In genomic region chr11:53590368-53590768, GRCm38 (mm10) we compare ENCODE assay signal across 9 mouse cellular contexts. TPM values are rescaled to one million over a fixed set of nuclear protein-coding genes. Genes with fewer than 3 reads are reported as not detected.
DNase-seq lines count a peak whose midpoint lies in the region; ATAC-seq lines count a peak whose summit lies in the region.
"Had no signal": no experiment of that assay in that cellular context is flagged by ENCODE, and none has a peak within 500 bp of the region (broad histone marks: within the 10 kb centered on the region; RNA-seq: fewer than 3 reads in every experiment).

No protein-coding gene starts in this region.

- no peaks in the 10 kb centered on the region for H3K4me1 ChIP-seq in hindbrain, embryonic 14.5 days (replicated peaks; ENCODE audit: control insufficient read depth, insufficient read depth, low read length)
- H3K4me1 ChIP-seq in hindbrain, embryonic 13.5 days (replicated peaks), result no peaks in the 10 kb centered on the region
- H3K4me1 ChIP-seq in embryonic facial prominence, embryonic 14.5 days (ENCODE audit: control insufficient read depth, insufficient read depth, low read length), result no peaks in the 10 kb centered on the region
- H3K4me1 ChIP-seq: neural tube, embryonic 13.5 days had no signal

- no peak overlapping the region for H3K27ac ChIP-seq in hindbrain, embryonic 14.5 days
- no peak overlapping the region for H3K27ac ChIP-seq in hindbrain, embryonic 13.5 days
- H3K27ac ChIP-seq in embryonic facial prominence, embryonic 14.5 days (replicated peaks; ENCODE audit: low read depth, low read length), result no peak overlapping the region
- H3K27ac ChIP-seq: neural tube, embryonic 13.5 days had no signal

- no peak overlapping the region for H3K9ac ChIP-seq in hindbrain, embryonic 14.5 days
- no peak overlapping the region for H3K9ac ChIP-seq in hindbrain, embryonic 13.5 days
- no peak overlapping the region for H3K9ac ChIP-seq in embryonic facial prominence, embryonic 14.5 days (ENCODE audit: low read depth, low read length)
- H3K9ac ChIP-seq: neural tube, embryonic 13.5 days had no signal

- no peak overlapping the region for H3K4me2 ChIP-seq in hindbrain, embryonic 14.5 days (replicated peaks)
- H3K4me2 ChIP-seq in hindbrain, embryonic 13.5 days, result no peak overlapping the region
- no peak overlapping the region for H3K4me2 ChIP-seq in embryonic facial prominence, embryonic 14.5 days (ENCODE audit: low read depth, low read length)
- H3K4me2 ChIP-seq: neural tube, embryonic 13.5 days had no signal

- no peaks in the 10 kb centered on the region for H3K27me3 ChIP-seq in hindbrain, embryonic 14.5 days (ENCODE audit: control insufficient read depth, insufficient read depth, low read length)
- H3K27me3 ChIP-seq in hindbrain, embryonic 13.5 days, result no peaks in the 10 kb centered on the region
- H3K27me3 ChIP-seq in embryonic facial prominence, embryonic 14.5 days (replicated peaks; ENCODE audit: control insufficient read depth, insufficient read depth, low read length), result no peaks in the 10 kb centered on the region
- H3K27me3 ChIP-seq: neural tube, embryonic 13.5 days had no signal

- WGBS in hindbrain, embryonic 14.5 days, result 43% methylated on average over 15 of the region's 15 CpGs
- WGBS in hindbrain, embryonic 13.5 days, result 42% methylated on average over 15 of the region's 15 CpGs
- WGBS in embryonic facial prominence, embryonic 14.5 days, result 38% methylated on average over 15 of the region's 15 CpGs

- no peak for ATAC-seq in hindbrain, embryonic 14.5 days (ENCODE audit: low FRiP score)
- no peak for ATAC-seq in hindbrain, embryonic 13.5 days (ENCODE audit: low FRiP score)
- no peak for ATAC-seq in embryonic facial prominence, embryonic 14.5 days (ENCODE audit: low read depth)
- peak; percentile 66; the same call in 1 of the 2 replicates for ATAC-seq in monocyte, adult 5-6 weeks (replicated peaks; ENCODE audit: insufficient number of reproducible peaks, low FRiP score, low TSS enrichment, poor library complexity, severe bottlenecking)

- H3K36me3 ChIP-seq in hindbrain, embryonic 14.5 days (replicated peaks; ENCODE audit: control insufficient read depth, insufficient read depth), result peaks cover 96% of the 10 kb centered on the region
- H3K36me3 ChIP-seq in hindbrain, embryonic 13.5 days, result peaks cover 94% of the 10 kb centered on the region
- peaks cover 83% of the 10 kb centered on the region for H3K36me3 ChIP-seq in embryonic facial prominence, embryonic 14.5 days (ENCODE audit: control insufficient read depth, insufficient read depth, low read length)

- H3K4me3 ChIP-seq in hindbrain, embryonic 14.5 days (replicated peaks; ENCODE audit: low read length), result no peak overlapping the region
- no peak overlapping the region for H3K4me3 ChIP-seq in hindbrain, embryonic 13.5 days
- H3K4me3 ChIP-seq in embryonic facial prominence, embryonic 14.5 days (ENCODE audit: low read depth, low read length), result no peak overlapping the region
- H3K4me3 ChIP-seq: neural tube, embryonic 13.5 days had no signal

- peak; percentile 47 for DNase-seq in hindbrain, embryonic 14.5 days (ENCODE audit: low spot score)
- peak; percentile 79 for DNase-seq in CD4-positive helper T cell, adult 2 months (ENCODE audit: low read depth, low spot score)
- DNase-seq in T-cell, adult 2 months (ENCODE audit: low spot score), result peak; percentile 69
- DNase-seq in embryonic facial prominence, embryonic 14.5 days (ENCODE audit: low spot score), result peak; percentile 25
- peak; percentile 35 to 44 for DNase-seq in left cerebral cortex, postnatal 25 days (ENCODE audit: low spot score in 2 of 2)
- peak; percentile 21 for DNase-seq in yolk sac, embryonic 10.5 days (ENCODE audit: low spot score)

- H3K9me3 ChIP-seq in hindbrain, embryonic 14.5 days (ENCODE audit: control insufficient read depth, low read length), result no peaks in the 10 kb centered on the region
- H3K9me3 ChIP-seq in hindbrain, embryonic 13.5 days, result no peaks in the 10 kb centered on the region
- H3K9me3 ChIP-seq in embryonic facial prominence, embryonic 14.5 days (ENCODE audit: control insufficient read depth, low read length), result no peaks in the 10 kb centered on the region
- H3K9me3 ChIP-seq: neural tube, embryonic 13.5 days had no signal

- intact Hi-C loops in left cerebral cortex, postnatal 25 days (cut with DNase I), result no loop called here

RNA-seq across cellular contexts. Expression of gene Kif3a, which starts 23.2 kb away (rescaled TPM):
- 278 and 302 TPM in 2 replicates for polyA plus RNA-seq in hindbrain, embryonic 14.5 days (2014; fragmentation: Nextera tagmentation; extraction: Ambion mirVana)
- polyA plus RNA-seq in hindbrain, embryonic 13.5 days (2015; fragmentation: Nextera tagmentation; extraction: Ambion mirVana), result 275 and 285 TPM in 2 replicates
- polyA plus RNA-seq in embryonic facial prominence, embryonic 14.5 days (2014; fragmentation: Nextera tagmentation; extraction: Ambion mirVana), result 75.4 and 77.0 TPM in 2 replicates
- total RNA-seq in left cerebral cortex, postnatal 25 days (2021), result 100 to 1,000 TPM; 129 to 130 TPM
- total RNA-seq in monocyte, adult 5-6 weeks (2017), result 2.8 to 6.1 TPM (median 3.6 TPM) in 3 replicates

RNA-seq across cellular contexts. Expression of gene Il4, which starts 28.1 kb away (rescaled TPM):
- 8.3 and 8.5 TPM in 2 replicates for polyA plus RNA-seq in hindbrain, embryonic 14.5 days (2014; fragmentation: Nextera tagmentation; extraction: Ambion mirVana)
- 3.9 and 4.6 TPM in 2 replicates for polyA plus RNA-seq in hindbrain, embryonic 13.5 days (2015; fragmentation: Nextera tagmentation; extraction: Ambion mirVana)
- polyA plus RNA-seq in embryonic facial prominence, embryonic 14.5 days (2014; fragmentation: Nextera tagmentation; extraction: Ambion mirVana), result 1.1 and 4.3 TPM in 2 replicates
- not detected for total RNA-seq in left cerebral cortex, postnatal 25 days (2021)
- total RNA-seq in monocyte, adult 5-6 weeks (2017), result 2.8 to 29.9 TPM (median 19.5 TPM) in 3 replicates

RNA-seq across cellular contexts. Expression of gene Il13, which starts 44.1 kb away (rescaled TPM):
- not detected in 2 replicates for polyA plus RNA-seq in hindbrain, embryonic 14.5 days (2014; fragmentation: Nextera tagmentation; extraction: Ambion mirVana)
- not detected in 2 replicates for polyA plus RNA-seq in hindbrain, embryonic 13.5 days (2015; fragmentation: Nextera tagmentation; extraction: Ambion mirVana)
- not detected in 2 replicates for polyA plus RNA-seq in embryonic facial prominence, embryonic 14.5 days (2014; fragmentation: Nextera tagmentation; extraction: Ambion mirVana)
- total RNA-seq in left cerebral cortex, postnatal 25 days (2021), result not detected
- 0.29 to 2.5 TPM in 2 of 3 replicates, not detected in the other for total RNA-seq in monocyte, adult 5-6 weeks (2017)
- polyA plus RNA-seq: neural tube, embryonic 13.5 days had no signal

Comparison
In these comparisons a context has a peak if more than half of its experiments do, and no peak if none do; other contexts are left out.
1. DNase-seq: peak in every context shown above with its lines; median percentile 79 in CD4-positive helper T cell, adult 2 months; 69 in T-cell, adult 2 months; 47 in hindbrain, embryonic 14.5 days; 40 in left cerebral cortex, postnatal 25 days; 25 in embryonic facial prominence, embryonic 14.5 days; 21 in yolk sac, embryonic 10.5 days.